Mouse (Mus musculus): ENCODE measurements around the gene Becn1. TPM values are rescaled to one million over a fixed set of nuclear protein-coding genes. Genes with fewer than 3 reads are reported as not detected.

Gene Becn1
- total RNA-seq, 2 experiments from 2014 or later = 141 to 144 TPM

- peak; percentile 92 for DNase-seq
- intact Hi-C loops (cut with DNase I) = no loop called here
Observed at GRCm38 (mm10) chr11:101315665-101316500, 13.8 kb upstream of the Becn1 start, which contains the start of gene Psme3. Psme3 (plus strand) TSS chr11:101316213.

GRCm38 (mm10) chr11:101315082-101315650 is 13.1 kb upstream of the Becn1 start:
- intact Hi-C loops (cut with DNase I) = no loop called here
- DNase-seq = no peak

- DNase-seq = no peak
- intact Hi-C loops (cut with DNase I) = no loop called here
Observed at GRCm38 (mm10) chr11:101314567-101314966, 12.5 kb upstream of the Becn1 start.

- DNase-seq = no peak
- intact Hi-C loops (cut with DNase I) = no loop called here
Observed at GRCm38 (mm10) chr11:101312150-101312549, 10.1 kb upstream of the Becn1 start.

GRCm38 (mm10) chr11:101311083-101311482 is 9.0 kb upstream of the Becn1 start:
- DNase-seq = no peak
- intact Hi-C loops (cut with DNase I) = no loop called here

- intact Hi-C loops (cut with DNase I) = no loop called here
- DNase-seq = no peak
Observed at GRCm38 (mm10) chr11:101307744-101308143, 5.7 kb upstream of the Becn1 start.

- intact Hi-C loops (cut with DNase I) = no loop called here
- DNase-seq = no peak
Observed at GRCm38 (mm10) chr11:101301299-101302003, 635 bp downstream of the Becn1 start.

GRCm38 (mm10) chr11:101300881-101301280 is 1.2 kb downstream of the Becn1 start:
- DNase-seq = no peak
- intact Hi-C loops (cut with DNase I) = no loop called here

- no peak for DNase-seq
- intact Hi-C loops (cut with DNase I) = loop anchor here (5.0 kb wide), 1 partner anchor 83 kb away; no protein-coding TSS in a partner anchor
Observed at GRCm38 (mm10) chr11:101295191-101295590, 6.9 kb downstream of the Becn1 start.

GRCm38 (mm10) chr11:101291231-101291630 is 10.9 kb downstream of the Becn1 start:
- no peak for DNase-seq
- intact Hi-C loops (cut with DNase I) = no loop called here

GRCm38 (mm10) chr11:101287306-101287705 is 14.8 kb downstream of the Becn1 start:
- intact Hi-C loops (cut with DNase I) = no loop called here
- DNase-seq = no peak

- intact Hi-C loops (cut with DNase I) = no loop called here
- DNase-seq = no peak
Observed at GRCm38 (mm10) chr11:101283805-101284204, 18.3 kb downstream of the Becn1 start.

GRCm38 (mm10) chr11:101282896-101283295 is 19.2 kb downstream of the Becn1 start:
- no peak for DNase-seq
- intact Hi-C loops (cut with DNase I) = no loop called here

GRCm38 (mm10) chr11:101280837-101281236 is 21.2 kb downstream of the Becn1 start:
- intact Hi-C loops (cut with DNase I) = no loop called here
- DNase-seq = no peak

GRCm38 (mm10) chr11:101279193-101279569 is 22.9 kb downstream of the Becn1 start:
- DNase-seq = no peak
- intact Hi-C loops (cut with DNase I) = no loop called here

- DNase-seq = peak; percentile 85
- intact Hi-C loops (cut with DNase I) = no loop called here
Observed at GRCm38 (mm10) chr11:101278223-101279192, 23.6 kb downstream of the Becn1 start, which contains the start of the genes Cntd1 and Coa3. Cntd1 (plus strand) TSS chr11:101279012. Coa3 (minus strand) TSS chr11:101279114.

GRCm38 (mm10) chr11:101277381-101278222 is 24.5 kb downstream of the Becn1 start:
- intact Hi-C loops (cut with DNase I) = no loop called here
- no peak for DNase-seq

GRCm38 (mm10) chr11:101276319-101277070 is 25.6 kb downstream of the Becn1 start:
- intact Hi-C loops (cut with DNase I) = no loop called here
- no peak for DNase-seq

GRCm38 (mm10) chr11:101275309-101275708 is 26.8 kb downstream of the Becn1 start:
- no peak for DNase-seq
- intact Hi-C loops (cut with DNase I) = no loop called here
